Mouse (Mus musculus) embryo, embryonic 11 days (tissue): ENCODE measurements around the gene Ick.
"Not testable (repeated sequence)": the region's sequence is repeated elsewhere in the genome, so short reads cannot be mapped to it uniquely, and the experiment has no call there.

Experiments
- DNase-seq: peaks from one replicate; pipeline ENCODE4 v3.0.0-alpha.2; 2015

Gene Ick

DNA sequence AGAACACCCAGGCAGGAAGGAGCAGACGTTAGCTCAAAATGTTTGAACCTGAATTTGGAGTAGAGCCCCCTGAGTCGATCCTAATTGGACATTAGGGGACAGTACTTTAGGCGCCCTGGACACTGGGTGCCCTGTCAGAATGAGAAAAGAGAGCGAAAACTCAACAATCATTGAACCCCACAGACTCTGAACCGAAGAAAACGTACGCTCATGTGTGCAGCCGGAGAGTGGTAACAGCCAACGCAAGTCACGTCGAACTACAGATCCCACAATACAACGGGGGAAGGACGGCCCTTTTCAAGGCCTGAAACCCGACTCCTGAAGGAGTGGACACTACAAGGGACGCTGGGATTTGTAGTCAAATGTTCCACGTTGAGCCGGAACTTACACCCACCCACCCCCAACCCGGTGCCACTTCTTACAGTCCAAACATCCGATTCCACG is at the start of gene Ick, which contains the start of gene Fbxo9:
Gene Ick, plus strand, starts transcription at position 397 of the 444 bp plus-strand sequence.
Gene Fbxo9, minus strand, starts transcription at position 270 of the 444 bp plus-strand sequence.
- DNase-seq: peak; percentile 97

DNA sequence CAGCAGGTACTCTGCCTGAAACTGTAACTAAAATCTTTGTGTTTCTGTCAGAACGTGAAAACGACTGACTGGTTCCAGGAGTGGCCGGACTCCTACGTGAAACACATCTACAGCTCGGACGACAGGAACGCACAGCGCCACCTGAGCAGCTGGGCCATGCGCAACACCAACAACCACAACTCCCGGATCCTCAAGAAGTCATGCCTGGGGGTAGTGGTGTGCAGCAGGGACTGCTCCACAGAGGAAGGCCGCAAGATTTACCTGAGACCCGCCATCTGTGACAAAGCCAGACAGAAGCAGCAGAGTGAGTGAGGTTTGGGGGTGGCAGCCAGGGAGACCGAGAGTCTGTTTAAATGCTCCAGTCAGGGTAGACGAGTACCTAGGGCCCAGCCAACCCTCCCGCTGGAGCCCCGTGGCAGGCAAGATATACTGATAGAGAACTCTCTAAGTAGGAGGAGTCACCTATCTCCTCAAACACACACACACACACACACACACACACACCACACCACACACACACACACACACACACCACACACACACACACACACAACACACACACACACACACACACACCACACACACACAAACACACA is 49.4 kb upstream of the Ick start:
- no peak for DNase-seq

GRCm38 (mm10) chr9:78062392-78062791 is 46.6 kb upstream of the Ick start:
- DNase-seq: no peak

DNA sequence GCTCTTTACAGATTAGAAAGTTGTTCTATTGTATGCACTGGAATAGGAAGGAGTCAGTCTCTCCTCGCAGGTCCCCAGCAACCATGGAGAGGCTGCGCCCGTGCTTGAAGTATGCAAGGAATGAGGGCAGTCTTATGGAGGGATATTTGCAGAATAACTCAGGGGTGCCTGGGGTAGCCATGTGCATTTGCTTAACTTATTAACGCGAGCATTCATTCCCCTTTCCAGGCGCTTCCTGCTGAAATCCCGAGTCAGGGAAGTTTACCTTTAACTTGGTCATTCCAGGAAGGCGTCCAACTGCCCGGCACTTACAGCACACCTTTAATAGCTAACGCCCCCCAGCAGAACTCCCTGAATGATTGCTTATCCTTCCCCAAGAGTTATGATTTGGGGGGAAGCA is 44.9 kb upstream of the Ick start:
- DNase-seq: peak; percentile 32

- no peak for DNase-seq
Observed at GRCm38 (mm10) chr9:78070496-78070895, 38.5 kb upstream of the Ick start.

- DNase-seq: no peak
Observed at GRCm38 (mm10) chr9:78071626-78072025, 37.4 kb upstream of the Ick start.

DNA sequence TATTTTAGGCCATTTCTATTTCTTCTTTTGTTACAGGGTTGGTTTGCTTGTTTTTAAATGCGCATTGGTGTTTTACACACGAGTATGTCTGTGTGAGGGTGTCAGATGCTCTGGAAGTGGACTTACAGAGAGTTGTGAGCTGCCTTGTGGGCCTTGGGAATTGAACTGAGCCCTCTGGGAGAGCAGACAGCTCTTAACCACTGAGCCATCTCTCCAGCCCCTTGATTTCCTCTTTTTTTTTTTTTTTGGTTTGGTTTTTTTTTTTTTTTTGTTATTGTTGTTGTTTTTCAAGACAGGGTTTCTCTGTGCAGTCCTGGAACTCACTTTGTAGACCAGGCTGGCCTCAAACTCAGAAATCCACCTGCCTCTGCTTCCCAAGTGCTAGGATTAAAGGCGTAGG is 35.7 kb upstream of the Ick start:
- DNase-seq: not testable (repeated sequence)

GRCm38 (mm10) chr9:78073713-78074340 is 35.2 kb upstream of the Ick start:
- no peak for DNase-seq

DNA sequence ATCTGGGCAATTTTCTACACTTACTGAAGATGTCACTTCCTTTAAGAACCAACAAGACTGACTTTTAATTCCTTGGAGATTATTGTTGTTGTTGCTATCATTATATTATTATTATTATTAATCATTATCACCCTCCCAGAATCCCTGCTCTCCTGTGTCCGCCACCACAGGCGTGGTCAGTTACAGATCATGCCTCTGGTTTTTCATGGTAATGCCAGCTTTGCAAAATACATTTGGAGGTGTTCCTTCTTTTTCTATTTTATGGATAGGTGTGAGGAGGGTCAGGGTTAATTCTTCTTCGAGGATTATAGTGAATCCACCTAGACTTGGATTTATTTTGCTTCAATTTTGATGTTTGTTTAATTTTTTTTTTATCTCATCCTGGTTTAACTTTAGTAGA is 33.7 kb upstream of the Ick start:
- DNase-seq: no peak

DNA sequence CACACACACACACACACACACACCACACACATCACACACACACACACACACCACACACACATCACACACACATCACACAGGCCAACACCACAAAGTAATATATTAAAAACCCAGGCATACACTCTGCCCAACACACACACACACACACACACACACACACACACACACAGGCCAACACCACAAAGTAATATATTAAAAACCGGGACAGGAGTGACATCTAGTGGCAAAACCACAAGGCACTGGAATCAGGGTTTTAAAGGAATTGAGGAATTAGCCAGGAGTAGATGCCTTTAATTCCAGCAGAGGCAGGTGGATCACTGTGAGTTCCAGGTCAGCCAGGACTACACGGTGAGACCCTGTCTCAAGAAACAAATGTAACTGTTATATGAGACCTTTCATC is 30.8 kb upstream of the Ick start:
- no peak for DNase-seq

- no peak for DNase-seq
Observed at GRCm38 (mm10) chr9:78081835-78082234, 27.2 kb upstream of the Ick start.

DNA sequence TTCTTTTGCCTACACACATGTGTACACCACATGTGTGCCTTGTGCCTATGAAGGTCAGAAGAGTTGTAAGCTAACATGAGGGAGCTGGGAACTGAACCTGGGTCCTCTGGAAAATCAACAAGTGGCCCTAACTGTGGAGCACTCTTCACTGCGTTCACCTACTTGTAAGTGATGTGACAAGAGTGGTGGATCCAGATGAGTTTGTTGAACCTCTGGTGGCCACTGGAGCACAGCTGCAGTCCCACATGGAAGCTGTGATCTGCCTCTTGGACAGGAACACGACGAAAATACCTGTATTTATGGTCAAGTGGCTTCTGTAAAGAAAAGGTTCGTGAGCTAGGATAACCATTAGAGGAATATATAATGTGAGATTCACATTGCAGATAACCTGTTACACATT is 24.7 kb upstream of the Ick start:
- DNase-seq: no peak

DNA sequence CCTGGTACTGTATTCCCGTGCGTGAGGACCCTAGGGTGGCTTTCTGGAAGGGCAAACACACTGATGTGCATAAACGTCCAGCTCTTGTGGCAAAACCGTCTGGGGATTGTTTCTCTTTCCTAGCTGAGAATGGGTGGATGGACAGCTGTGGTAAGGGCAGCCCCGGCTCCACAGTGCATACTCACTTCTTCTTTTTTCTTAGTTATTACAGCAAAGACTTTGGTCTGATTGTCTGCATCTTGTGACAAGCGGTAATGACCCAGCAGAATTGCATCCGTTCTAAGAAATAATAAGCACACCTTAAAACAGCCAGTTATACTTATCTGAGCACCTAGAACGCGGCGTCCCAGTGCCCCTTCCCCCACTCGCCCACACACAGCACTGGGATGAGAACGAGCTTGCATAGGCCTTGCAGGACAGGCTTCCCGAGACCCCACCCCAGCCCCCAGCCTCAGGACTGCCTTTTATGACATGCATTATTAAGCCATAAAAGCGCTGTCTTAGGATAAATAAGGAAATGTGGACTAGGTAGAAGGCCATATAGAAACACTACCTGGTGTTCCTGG is 23.2 kb upstream of the Ick start:
- no peak for DNase-seq

DNA sequence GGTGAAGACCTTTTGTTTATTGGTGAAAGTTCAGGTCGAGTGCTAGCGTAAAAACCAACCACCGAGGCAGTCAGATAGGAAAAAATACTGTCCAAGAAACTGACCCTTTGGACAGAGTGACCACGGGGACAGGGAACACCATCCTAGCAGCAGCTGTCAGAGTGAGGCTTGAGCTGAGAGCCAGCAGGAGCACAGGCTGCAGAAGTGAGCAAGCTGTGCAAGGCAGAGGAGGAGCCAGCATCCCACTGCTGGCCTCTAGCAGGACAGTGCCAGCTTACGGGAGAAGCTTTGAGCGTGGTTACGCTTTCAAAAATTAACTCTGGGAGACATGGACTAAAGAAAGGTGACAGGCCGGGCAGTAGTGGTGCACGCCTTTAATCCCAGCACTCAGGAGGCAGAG is 21.2 kb upstream of the Ick start:
- DNase-seq: no peak

DNA sequence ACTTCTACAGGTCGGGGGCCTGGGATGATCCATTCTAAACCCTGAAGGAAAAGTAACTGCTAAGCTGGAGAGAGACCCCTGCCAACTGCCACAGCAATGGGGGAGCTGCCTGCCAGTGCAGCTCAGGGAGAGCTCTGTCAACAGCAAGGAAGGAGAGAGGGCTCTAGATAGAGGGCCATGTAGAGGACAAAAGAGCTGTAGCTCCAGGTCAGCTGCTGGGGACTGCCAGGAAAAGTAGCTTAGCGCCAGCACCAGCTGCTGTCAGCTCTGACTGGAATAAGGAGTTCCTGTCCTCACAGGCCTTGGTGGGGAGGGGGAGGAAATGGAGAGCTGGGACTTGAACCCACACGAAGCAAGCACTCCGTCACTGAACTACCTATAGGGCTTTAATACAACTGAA is 20.5 kb upstream of the Ick start:
- DNase-seq: no peak

- no peak for DNase-seq
Observed at GRCm38 (mm10) chr9:78088971-78089370, 20.0 kb upstream of the Ick start.

- DNase-seq: no peak
Observed at GRCm38 (mm10) chr9:78089906-78090305, 19.1 kb upstream of the Ick start.

- no peak for DNase-seq
Observed at GRCm38 (mm10) chr9:78090596-78090995, 18.4 kb upstream of the Ick start.

DNA sequence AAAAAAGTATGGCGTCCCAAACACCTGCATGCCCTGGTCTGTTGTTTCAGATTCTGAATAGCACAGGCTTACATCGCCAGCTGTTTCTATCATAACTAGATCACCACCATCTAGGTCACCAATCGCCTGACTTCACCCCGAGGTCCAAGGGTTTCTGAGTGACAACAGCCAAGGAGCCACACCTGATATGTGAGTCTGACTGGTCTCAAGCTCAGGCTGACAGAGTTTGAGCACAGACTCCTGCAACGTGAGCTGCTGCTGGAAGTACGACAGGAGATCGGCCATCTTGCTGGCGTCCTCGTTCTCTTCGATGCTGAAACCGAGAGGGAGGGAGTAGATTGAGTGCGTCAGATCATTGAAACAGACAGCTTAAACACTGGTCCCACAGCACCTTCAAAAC is 13.3 kb upstream of the Ick start:
- DNase-seq: no peak

GRCm38 (mm10) chr9:78096376-78096775 is 12.6 kb upstream of the Ick start:
- no peak for DNase-seq

DNA sequence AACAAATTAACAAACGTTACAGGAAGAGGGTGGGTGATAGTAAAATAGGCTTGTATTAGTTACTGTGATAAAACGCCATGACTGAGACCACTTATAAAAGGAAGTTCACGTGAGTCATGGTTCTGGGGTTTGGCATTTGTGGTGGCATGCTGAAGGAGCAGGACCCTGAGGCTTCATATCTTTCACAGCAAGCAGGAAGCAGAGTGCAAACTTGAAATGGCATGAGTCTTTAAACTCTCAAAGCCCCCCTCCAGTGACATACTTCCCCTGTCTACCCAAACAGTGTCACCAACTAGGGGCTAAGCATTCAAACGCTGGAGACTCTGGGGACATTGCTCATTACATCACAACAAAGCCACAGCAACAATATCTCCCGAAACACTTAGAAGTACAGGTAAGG is 8.0 kb upstream of the Ick start:
- DNase-seq: no peak

- DNase-seq: no peak
Observed at GRCm38 (mm10) chr9:78101431-78101830, 7.6 kb upstream of the Ick start.

DNA sequence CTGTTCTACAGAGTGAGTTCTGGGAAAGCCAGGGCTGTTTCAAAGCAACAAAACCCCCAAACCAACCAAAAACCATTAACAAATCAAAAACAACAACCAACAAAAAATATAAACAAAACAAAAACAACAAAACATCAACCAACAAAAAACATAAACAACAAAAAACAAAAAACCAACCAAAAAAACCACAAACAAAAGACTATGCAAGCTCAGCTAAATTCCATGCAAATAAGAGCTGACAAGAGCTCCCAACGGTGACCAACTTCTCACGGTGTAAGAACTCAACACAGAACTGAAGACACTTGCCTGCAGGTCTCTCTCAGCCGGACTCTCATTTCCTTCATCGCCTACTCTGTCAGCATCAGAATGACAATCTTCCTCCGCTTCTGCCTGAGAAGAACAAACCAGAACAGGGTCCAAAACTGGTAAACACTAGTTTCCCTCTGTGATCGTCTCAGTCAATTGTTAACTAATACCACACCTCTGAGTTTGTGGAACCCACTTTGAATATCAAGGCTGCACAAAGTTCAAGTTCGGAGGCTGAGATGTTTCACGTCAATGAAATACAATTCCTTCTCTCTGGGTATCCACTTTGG is 4.9 kb upstream of the Ick start:
- DNase-seq: no peak

DNA sequence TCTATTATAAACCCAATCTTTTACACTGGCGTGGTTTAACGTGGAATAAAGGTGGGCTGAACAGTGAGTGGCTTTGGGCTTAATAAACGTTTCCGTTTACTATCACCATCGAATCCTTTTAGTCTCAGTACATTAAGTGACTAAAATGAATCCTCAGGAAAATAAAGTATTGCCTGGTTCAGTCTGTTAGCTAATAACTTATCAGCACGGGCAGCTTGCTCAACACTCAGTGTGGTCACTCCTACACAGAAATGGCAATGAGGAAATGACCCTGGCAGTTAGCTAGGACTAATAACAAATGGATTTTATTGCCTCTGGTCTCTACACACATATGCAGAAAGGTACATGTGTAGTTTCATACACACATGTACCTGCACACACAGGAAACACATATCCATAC is 4.0 kb upstream of the Ick start:
- no peak for DNase-seq
